Mouse (Mus musculus): ENCODE measurements around the gene Spp1.

- TF ChIP-seq CTCF (IDR thresholded peaks at IDR 0.05; ENCODE audit: control insufficient read depth, insufficient read depth, insufficient read length) (no peak), CEBPB (IDR thresholded peaks at IDR 0.05; ENCODE audit: low read depth) (no peak), USF1 (IDR thresholded peaks at IDR 0.05; ENCODE audit: low read depth) (no peak), MYOD1 (IDR thresholded peaks at IDR 0.05; ENCODE audit: control insufficient read depth, insufficient read length, low read depth) (no peak), MYOG (IDR thresholded peaks at IDR 0.05; ENCODE audit: control insufficient read depth, extremely low read depth, insufficient read length) (no peak), MAX (IDR thresholded peaks at IDR 0.05) (no peak), FOSL1 (IDR thresholded peaks at IDR 0.05; ENCODE audit: insufficient read depth, low read length, poor library complexity, severe bottlenecking) (no peak)
Measured at GRCm38 (mm10) chr5:104403351-104403750, 31.6 kb upstream of the Spp1 start.
